Mouse (Mus musculus) large intestine, adult 2 months (tissue): ENCODE results near the gene Lamc2. TPM values are rescaled to one million over a fixed set of nuclear protein-coding genes. Genes with fewer than 3 reads are reported as not detected.

Experiments used
- DNase-seq: peaks from one replicate; pipeline ENCODE4 v3.0.0-alpha.2; 2012; ENCODE audit warnings: low read depth, low spot score
- WGBS: fragments of 180-500 bp; shearing (Covaris S2); methylation state at CpG from one replicate; pipeline ENCODE4 v1.1.7; 2018; 5-methylcytosine and 5-hydroxymethylcytosine counted together
- polyA plus RNA-seq: library from polyadenylated mRNA; depleted of rRNA; stranded (reverse); fragments of >200 nt; gene quantifications from 2 replicates; pipeline ENCODE4 v1.2.3, GENCODE M21; 2012

The Lamc2 gene
- polyA plus RNA-seq, 1 experiment, result 4.4 TPM

DNA sequence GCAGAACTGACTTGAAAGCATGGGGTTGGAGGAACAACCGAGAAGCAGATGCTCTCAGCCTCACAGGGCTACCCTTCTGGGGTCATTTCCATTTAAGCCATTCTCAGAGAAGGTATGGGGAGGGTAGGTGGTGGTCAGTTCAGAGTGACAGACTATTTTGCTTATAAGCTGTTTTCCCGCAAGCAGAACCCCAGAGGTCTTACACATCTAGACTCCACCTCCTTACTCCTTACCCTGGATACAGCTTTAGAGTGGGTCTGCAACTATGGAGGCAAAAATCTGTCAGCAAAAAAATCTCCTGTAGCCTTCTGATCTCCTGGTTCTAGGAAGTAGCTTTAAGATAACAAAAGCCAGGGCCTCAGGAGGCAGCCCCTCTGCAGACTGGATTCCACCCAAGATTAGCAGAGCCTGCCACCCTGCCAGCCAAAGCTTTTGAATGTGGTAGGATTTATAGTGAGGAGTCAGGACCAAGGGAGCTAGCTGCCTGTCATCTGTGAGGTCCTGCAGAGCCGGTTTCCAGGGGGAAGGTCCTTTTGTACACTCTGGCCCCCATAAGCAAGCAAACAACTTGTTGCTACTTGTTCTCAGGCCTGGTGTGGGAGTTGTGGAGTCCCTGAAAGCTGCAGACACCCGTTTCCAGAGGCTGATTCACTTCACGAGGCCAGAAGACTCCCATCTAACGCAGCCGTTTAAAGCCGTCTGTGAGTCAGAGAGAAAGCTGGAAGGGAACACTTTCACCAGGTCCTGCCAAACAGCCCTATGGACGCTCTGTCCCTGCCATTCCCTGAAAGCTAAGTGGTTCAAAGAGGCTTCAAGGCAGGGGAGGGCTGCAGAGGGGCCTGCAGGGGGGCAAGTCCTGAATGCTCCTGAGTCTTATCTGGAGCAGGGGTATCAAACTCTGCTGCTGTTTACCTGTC lies 52.1 kb downstream of the Lamc2 start:
- no peak for DNase-seq
- 58% methylated on average over 9 of the region's 9 CpGs for WGBS

DNA sequence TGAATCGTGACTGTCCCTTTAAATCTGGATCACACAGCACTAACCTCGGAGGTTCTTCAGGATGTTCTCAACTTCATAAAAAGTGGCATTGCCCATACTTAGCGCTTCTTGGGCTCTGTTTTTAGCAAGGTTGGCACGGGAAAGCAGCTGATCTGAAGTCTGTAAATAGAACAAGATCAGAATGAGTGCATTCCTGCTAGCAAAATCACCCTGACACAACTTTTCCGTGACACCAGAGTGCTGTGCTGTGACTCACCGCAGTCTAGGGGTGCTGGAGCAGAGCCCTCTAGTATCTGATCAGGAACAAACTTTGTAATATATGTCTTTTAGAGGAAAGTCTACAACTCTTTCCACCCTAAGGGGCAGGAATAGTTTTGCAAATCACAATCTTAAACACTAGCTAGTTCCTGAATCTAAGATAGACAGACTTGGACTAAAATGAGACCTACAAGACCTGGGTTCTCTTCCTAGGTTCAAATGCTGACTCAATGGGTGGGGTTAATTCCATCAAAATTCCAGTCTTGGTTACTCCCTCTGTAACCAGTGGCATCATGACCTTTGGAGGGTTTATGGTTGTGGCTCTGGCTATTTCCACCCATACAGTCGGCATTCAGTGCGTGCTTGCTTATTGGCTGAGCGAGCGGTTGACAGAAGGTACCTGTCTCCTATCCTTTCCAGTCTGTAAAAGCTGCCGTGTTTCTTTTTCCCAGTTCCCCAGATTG lies 56.1 kb downstream of the Lamc2 start:
- no peak for DNase-seq
- 57% methylated on average over 11 of the region's 11 CpGs for WGBS

DNA sequence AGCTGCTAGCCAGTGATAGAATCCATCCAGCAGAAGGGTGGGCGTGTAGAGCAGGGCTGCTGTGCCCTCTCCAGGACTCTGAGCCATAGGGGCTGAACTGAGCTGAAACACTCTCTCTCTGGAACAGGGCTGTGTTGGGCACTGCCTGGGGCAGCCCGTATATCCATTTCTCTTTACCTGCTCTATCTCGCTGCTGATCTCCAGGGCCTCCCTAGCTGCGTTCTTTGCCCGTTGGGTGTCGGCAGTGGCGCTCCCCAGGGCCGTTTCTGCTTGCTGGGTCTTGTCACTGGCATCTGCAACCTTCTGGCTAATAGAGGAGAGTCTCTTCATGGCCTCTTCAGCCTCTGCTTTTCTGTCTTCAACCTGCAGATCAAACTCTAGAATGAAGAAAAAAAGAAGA lies 57.5 kb downstream of the Lamc2 start:
- no peak for DNase-seq
- 76% methylated on average over 8 of the region's 8 CpGs for WGBS

DNA sequence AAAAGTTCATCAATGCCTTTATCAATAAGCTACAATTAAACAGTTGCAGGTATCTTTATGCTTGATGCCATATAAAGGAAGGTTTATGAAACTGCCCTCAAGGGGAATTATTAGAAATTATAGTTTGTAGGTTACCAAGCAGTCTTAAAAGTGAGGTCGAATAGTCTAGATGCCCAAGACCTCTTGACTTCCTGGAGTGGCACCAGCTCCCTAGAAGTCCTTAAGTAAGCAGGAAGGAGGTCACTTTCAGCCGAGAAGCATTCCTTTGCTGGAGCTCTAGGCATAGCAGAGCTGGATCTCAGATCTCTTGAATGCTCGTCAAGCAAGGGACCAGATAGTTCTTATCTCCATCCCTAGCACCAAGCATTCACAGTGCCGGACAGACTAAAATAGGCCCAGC lies 58.6 kb downstream of the Lamc2 start:
- 73% methylated on average over 4 of the region's 4 CpGs for WGBS
- no peak for DNase-seq

DNA sequence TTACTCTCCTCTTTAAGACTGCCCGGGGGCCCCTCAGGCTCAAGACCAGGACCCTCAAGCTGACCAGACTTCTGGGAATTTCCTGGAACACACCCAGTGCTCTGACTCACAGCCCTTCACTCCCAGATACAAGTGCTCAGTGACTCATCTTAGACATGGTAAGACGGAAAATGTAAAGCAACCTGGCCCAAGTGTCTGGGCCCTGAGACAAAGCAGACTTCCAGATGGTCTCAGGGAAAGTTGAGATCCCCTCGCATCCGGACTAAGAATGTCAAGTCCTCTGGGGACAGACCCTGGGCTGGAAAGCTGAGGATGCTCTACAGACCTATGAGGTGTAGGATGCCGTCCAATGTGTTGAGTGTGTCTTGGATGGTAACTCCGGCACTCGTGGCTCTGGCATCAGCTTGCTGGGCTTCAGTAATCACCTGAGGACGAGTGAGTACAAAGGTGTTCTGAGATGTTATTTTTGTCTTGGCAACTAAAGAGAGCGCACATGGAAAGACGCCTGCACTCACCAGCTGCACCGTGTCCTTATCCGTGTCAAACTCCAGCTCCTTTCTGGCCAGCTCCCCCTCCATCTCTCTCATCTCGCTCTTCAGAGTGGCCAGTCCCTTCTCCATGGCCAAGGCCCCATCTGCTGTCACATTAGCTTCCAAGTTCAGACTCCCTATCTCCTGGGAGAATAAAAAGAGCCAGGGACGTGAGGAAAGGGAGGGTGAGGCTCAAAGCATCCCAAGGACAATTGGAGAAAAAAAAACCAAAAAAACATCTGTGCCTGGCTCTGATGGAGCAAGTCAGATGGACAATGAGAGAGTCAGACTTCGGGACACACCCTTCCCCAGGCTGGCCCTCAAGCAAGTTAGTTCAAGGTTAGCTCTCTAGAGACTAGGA lies 59.5 kb downstream of the Lamc2 start:
- DNase-seq, result no peak
- 67% methylated on average over 15 of the region's 15 CpGs for WGBS

DNA sequence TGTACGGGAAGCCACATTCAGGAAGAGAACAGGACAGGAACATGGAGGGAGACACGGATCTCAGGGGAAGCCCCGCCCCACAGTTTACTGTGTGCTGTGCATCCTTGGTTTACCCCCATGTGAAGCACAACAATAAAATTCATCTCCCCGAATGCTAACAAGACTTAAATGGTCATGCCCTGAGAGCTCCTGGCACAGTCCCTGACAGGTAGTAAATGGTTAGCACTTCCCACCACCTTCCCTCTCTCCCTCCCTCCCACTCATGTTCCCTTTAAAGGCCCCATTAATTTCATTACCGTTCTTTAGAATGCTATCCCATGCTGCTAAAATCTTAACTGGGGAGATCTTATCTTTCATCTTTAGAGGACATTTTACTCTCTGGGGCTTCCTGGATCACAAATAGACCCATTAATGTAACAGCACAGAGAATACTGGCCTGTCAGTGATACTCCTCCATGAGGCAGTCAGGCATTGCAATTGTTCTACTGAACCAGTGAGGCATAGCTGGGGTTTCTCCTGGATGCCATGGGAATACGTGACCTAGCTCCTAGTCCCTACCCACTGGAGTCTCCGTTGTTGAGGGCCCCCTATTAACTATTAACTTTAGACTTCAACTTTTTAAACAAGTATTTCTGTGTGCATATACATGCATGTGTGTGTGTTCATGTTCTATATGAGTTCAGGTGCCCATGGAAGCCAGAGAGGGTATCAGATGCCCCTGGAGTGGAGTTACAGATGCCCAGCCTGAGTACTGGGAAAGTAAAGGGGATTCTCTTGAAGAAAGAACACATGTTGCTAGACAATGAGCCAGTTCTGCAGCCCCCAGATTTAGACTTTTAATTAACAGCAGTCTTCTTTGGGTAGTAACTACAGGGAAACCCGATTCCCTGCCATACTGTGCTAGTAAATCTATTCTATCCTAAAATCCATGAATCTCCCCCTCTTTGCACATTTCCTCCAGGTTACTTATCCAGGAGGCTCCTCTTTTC lies 60.7 kb downstream of the Lamc2 start:
- 74% methylated on average over 8 of the region's 8 CpGs for WGBS
- no peak for DNase-seq

DNA sequence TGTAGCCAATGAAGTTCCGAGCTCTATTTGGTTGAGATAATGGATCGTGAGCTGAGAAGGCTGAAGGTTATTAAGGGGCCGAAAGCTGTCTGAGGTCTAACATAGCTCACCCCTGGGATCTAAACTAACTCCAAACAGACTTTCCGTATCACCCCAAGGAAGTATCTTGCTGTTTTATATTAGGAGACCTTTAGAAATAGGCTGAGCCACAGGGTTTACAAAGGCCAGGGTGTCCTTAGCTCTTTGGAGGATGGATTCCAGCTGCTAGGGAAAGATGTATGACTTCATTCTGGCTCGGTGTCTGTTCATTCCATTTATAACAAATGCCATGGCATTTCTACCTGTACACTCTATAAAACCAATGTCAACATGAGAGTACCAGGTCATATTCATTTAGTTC lies 61.7 kb downstream of the Lamc2 start:
- no peak for DNase-seq
- 81% methylated on average over 5 of the region's 5 CpGs for WGBS

DNA sequence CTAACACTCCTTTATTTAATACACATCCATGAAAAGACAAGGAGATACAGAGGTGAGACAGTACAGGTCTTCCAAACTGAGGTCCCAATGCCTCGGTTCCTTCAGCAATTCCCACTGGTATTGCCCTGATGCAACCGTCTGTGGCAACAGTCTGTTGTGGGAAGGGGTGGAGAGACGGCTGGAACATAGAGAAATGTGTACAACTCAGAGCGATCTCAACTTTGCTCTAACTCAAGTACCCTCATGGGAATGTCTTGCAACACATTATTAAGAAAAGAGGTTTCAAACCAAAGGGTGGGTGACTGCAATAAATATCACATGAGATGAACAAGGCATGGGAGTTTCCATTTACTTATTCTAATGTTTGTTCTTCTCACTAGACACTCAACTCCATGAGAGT lies 63.5 kb downstream of the Lamc2 start:
- DNase-seq, result no peak
- WGBS, result 93% methylated on average over 4 of the region's 4 CpGs

DNA sequence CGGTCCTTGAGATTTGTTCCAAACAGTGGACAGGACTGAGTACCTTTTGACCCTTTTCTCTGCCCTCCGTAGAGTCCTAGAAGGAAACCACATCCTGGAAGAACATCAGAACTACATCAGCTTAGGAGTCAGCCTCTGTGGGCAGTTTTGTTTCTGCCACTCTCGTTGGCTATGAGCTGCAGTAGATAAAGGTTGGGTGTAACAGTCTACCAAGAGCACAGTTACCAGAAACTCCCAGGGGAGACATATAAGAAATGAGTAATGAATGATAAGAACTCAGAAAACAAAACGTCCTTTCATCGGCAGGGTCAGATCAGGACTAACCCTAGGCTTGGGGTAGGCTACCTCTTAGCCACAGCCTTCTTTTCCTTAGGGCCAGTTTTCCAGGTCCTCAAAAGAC lies 64.9 kb downstream of the Lamc2 start:
- 64% methylated on average over 5 of the region's 5 CpGs for WGBS
- no peak for DNase-seq

DNA sequence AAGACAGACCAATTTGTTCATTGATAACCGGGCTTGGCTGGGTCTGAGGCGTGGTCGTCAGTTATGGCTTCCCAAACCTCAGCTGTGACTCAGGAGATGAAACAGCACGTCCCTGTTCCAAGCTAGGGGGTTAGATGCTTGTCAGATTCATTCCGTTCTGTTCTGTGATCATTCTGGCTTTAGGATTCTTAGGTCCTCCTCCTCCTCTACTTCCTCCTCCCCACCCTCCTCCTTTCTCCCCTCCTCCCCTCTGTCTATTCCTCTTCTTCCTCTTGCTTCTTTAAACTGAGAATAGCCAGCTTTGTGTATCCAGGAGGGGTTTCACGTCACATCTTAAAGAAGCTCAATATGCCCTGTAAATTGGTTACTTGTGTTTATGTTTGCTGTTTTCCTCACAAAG lies 65.7 kb downstream of the Lamc2 start:
- no peak for DNase-seq
- WGBS, result 48% methylated on average over 6 of the region's 6 CpGs

DNA sequence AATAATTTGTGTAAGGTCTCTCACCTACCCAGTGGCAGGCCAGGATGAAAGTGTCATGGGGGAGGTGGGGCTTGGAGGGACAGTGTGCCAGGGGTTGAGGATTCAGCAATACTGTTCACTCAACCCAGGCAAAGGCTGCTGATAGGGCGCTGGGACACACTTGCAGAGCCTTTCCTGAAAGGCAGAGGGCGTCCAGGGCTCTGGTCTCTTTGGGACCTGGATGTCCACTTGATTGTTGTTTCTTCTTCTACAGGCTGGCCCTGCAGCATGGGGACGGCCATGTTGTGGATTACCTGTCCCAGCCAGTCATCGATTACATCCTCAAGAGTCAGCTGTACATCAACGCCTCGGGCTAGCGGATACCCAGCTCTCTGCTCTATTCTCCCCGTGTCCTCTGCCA lies 70.9 kb downstream of the Lamc2 start:
- no peak for DNase-seq
- WGBS, result 92% methylated on average over 8 of the region's 8 CpGs

DNA sequence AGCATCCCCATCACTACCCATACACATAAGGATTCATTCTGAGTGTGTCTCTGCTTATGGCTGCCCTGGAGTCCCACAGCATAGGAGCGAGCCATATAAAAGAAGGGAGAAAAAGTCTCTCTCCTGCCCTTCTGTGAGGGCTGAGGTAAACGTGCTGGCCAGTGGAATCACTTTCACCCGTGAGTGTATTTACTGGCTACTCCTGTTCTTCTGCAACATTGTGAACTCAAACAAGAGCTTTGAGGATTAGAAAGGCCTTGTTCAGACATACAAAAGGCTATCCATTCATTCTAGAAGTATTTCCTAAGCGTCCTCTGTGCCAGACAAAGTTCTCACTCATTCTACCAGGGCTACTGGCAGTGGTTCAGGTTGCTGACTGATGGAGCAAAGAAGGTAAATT lies 74.7 kb downstream of the Lamc2 start:
- 62% methylated on average over 4 of the region's 4 CpGs for WGBS
- DNase-seq, result no peak

DNA sequence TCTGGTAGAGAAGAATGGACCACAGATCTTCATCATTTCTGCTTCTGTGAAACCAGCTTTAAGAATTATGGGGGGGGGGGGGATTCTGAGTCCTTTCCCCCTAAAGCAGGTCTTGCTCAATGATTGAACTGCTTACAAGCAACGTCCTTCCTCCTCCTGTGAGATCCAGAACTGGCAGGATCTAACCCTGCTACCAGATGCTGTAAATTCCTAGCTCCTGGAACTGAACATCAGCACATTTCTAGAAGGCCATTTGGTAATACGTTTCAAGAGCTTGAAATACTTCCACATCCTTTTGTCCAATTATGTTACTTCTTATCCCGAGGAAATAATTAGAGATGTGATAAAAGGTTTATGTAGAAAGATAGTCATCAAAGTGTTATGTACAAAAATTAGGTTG lies 76.4 kb downstream of the Lamc2 start:
- WGBS, result 47% methylated on average over 3 of the region's 3 CpGs
- no peak for DNase-seq

DNA sequence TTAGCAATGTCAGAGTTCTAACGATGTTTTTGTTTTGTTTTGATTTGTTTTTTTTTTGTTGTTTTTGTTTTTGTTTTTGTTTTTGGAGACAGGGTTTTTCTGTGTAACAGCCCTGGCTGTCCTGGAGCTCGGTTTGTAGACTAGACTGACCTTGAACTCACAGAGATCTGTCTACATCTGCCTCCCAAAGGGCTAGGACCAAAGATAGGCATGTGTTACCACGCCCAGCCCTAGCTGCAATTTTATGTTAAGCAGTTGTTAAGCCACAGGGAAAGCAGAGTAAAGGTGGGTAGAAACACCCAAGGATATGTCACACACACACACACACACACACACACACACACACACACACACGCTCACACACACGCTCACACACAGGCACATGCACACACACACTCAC lies 76.9 kb downstream of the Lamc2 start:
- 73% methylated on average over 5 of the region's 5 CpGs for WGBS
- DNase-seq, result no peak

DNA sequence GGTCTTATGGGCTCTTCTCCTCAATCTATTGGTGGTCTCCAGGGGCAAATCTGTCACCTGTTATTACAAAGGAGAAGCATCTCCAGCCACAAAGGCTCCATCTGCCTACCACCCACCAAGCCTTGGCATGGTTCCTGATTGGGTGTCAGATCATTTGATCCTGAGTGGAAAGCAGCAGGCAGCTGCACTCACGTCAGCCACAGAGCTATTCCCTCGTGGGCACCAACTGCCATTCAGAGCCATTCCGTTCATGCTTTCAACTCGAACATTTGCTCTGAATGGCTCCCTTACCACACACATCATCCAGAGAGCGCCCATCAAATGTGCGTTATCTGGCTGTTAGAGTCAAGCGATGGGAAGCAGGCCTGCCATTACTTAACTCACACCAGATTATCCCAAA lies 78.4 kb downstream of the Lamc2 start:
- WGBS, result 85% methylated on average over 7 of the region's 7 CpGs
- DNase-seq, result no peak

DNA sequence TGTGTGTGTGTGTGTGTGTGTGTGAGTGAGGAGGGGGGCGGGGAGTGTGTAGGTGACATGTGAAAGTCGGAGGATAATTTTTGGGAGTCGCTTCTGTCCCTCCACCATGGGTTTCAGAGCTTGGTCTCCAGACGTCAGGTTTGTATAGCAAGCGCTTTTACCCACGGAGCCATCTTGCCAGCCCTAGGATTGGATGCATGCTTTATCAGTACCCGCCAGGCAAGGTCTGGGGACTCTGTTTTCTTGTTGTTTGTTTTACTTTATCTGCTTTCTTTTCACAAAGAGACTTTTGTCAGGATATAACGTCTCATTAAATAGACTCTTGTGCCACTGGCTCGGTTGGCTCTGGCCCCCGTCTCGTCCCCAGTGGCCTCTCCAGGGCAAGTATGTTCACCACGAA lies 81.4 kb downstream of the Lamc2 start:
- WGBS, result 60% methylated on average over 12 of the region's 12 CpGs
- DNase-seq, result no peak

DNA sequence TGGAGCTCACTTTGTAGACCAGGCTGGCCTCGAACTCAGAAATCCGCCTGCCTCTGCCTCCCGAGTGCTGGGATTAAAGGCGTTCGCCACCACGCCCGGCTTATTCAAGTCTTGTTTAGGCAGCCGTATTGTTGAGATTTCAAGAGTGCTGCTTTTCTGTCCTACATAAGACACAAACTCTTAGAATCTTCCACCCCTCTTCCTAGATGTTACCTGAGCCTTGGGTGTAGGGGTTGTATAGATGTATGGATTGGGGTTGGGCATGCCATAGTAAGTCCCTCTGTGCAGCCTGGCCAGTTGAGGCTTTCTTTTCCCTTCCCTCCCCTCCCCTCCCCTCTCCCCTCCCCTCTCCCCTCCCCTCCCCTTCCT lies 83.1 kb downstream of the Lamc2 start:
- WGBS, result 97% methylated on average over 8 of the region's 8 CpGs
- DNase-seq, result no peak

DNA sequence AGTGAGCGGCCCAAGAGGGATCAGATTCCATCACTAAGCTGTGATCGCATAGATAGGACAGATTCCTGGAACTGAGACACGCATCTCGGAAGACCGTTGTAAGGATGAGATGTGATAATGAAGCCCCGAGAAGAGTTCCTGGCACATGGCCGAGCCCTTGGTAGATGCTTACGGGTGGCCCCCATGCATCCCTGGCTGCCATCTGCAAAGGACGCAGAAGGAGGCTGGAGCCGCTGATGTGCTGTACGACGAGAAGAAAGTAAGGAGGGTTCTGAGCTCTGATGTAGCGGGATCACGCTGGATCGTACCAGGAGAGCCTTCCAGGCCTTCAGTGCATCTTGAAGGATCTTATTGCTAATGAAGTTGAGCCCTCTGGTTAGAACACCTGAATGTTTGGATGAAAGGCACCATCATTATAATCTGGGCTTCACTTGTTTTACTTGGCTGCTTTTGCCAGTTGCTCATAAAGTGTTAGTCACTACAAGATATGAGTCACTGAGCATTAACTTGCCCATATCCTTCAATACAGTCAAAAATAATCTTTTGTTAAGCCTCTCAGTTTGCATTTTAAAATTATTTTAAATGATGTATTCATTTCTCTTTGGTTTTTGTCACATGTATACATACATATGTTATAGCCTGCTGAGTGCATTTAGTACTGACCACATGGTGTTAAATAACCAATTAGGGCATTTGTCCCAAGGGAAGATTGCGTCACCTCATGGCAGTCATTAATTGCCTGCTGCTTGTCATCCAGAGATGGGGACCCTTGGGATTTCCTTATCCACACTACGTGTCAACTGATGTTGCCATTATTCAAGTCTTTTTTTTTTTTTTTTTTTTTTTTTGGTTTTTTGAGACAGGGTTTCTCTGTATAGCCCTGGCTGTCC lies 83.7 kb downstream of the Lamc2 start:
- no peak for DNase-seq
- 95% methylated on average over 17 of the region's 17 CpGs for WGBS
